Mouse (Mus musculus) brain, adult 10 weeks (tissue): ENCODE results near the gene Agl. TPM values are rescaled to one million over a fixed set of nuclear protein-coding genes. Genes with fewer than 3 reads are reported as not detected.

Source experiments
- polyA plus RNA-seq: library from polyadenylated mRNA; stranded (reverse); fragments of 350-450 nt; fragmentation: Illumina TruSeq; extraction: RNeasy Lipid Tissue Mini Kit (QIAGEN cat#74804); gene quantifications from one replicate; pipeline ENCODE4 v1.2.3, GENCODE M21; 2015; ENCODE audit warnings: low read depth, low replicate concordance

Gene Agl
- 16.1 TPM for polyA plus RNA-seq

GRCm38 (mm10) chr3:116807811-116808506 is at the start of gene Agl:
TSS of gene Agl (minus strand) at chr3:116808166.

GRCm38 (mm10) chr3:116712436-116712881 is 95.5 kb downstream of the Agl start, which contains the start of gene Slc35a3:
TSS of gene Slc35a3 (minus strand) at chr3:116712831.

Other genes with a start within 250 kb of the Agl start
- gene Lrrc39, start 245.2 kb downstream of the Agl start, polyA plus RNA-seq, result not detected
- gene Sass6, start 213.2 kb downstream of the Agl start, polyA plus RNA-seq, result 3.8 TPM
- gene Trmt13, start 193.6 kb downstream of the Agl start, polyA plus RNA-seq, result 12.8 TPM
- 56.9 TPM for gene Mfsd14a, start 145.5 kb downstream of the Agl start, polyA plus RNA-seq
- gene Gm43191, start 126.9 kb downstream of the Agl start, polyA plus RNA-seq, result not detected
- 17.2 TPM for gene Slc35a3, start 95.3 kb downstream of the Agl start, polyA plus RNA-seq
- gene Frrs1, start 51.3 kb upstream of the Agl start, polyA plus RNA-seq, result 0.68 TPM
- not detected for gene 4930455H04Rik, start 160.1 kb upstream of the Agl start, polyA plus RNA-seq
- gene Palmd, start 160.8 kb upstream of the Agl start, polyA plus RNA-seq, result 16.3 TPM